In the genomic region with DNA sequence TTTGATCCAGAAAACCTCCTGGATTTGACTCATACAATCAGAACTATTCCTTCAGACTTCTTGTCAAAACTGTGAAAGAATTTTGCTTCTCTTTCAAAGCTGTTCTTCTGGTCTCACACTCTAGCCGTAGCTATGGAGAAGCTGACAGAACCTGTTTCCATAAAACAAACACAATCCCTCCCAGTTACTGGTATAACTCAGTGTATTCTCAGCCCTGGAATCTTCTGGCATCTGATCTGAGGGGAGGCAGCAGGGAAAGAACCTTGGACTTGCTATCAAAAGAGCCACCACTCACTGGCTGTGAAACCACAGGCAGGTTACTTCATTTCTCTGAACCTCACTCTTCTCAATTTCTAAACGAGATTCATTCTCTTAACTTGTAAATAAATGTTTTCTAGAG, we compare ENCODE assay signal across 10 mouse cellular contexts. TPM values are rescaled to one million over a fixed set of nuclear protein-coding genes. Genes with fewer than 3 reads are reported as not detected.
DNase-seq lines count a peak whose midpoint lies in the region; ATAC-seq and TF ChIP-seq lines count a peak whose summit lies in the region.
"Had no signal": no experiment of that assay in that cellular context is flagged by ENCODE, and none has a peak within 500 bp of the region (broad histone marks: within the 10 kb centered on the region; RNA-seq: fewer than 3 reads in every experiment).

No protein-coding gene starts in this region.

- H3K36me3 ChIP-seq in forebrain, embryonic 11.5 days (ENCODE audit: control insufficient read depth, insufficient read depth, low read length): peaks cover 4% of the 10 kb centered on the region; the same call in 1 of the 2 replicates
- H3K36me3 ChIP-seq in forebrain, embryonic 16.5 days (ENCODE audit: control insufficient read depth, insufficient read depth): peaks cover 21% of the 10 kb centered on the region
- H3K36me3 ChIP-seq in limb, embryonic 13.5 days: peaks cover 48% of the 10 kb centered on the region
- peaks cover 61% of the 10 kb centered on the region for H3K36me3 ChIP-seq in limb, embryonic 10.5 days
- H3K36me3 ChIP-seq in embryonic facial prominence, embryonic 15.5 days: peaks cover 29% of the 10 kb centered on the region
- peaks cover 19% of the 10 kb centered on the region for H3K36me3 ChIP-seq in small intestine, adult 2 months (ENCODE audit: control insufficient read depth, insufficient read depth, low read length)

- no peak overlapping the region for H3K9ac ChIP-seq in forebrain, embryonic 11.5 days (ENCODE audit: low read length)
- no peak overlapping the region for H3K9ac ChIP-seq in forebrain, embryonic 16.5 days (replicated peaks; ENCODE audit: low read depth, low read length)
- peak overlapping the region; percentile 40; the same call in 1 of the 2 replicates for H3K9ac ChIP-seq in limb, embryonic 13.5 days
- no peak overlapping the region for H3K9ac ChIP-seq in embryonic facial prominence, embryonic 15.5 days

- H3K4me2 ChIP-seq in forebrain, embryonic 11.5 days (ENCODE audit: low read depth, low read length, severe bottlenecking): no peak overlapping the region
- H3K4me2 ChIP-seq in forebrain, embryonic 16.5 days (ENCODE audit: low read length): no peak overlapping the region
- peak overlapping the region; percentile 96 for H3K4me2 ChIP-seq in limb, embryonic 13.5 days (replicated peaks)
- H3K4me2 ChIP-seq in embryonic facial prominence, embryonic 15.5 days (replicated peaks): peak overlapping the region; percentile 77

- no peak for TF ChIP-seq POLR2A in small intestine, adult 2 months (IDR thresholded peaks at IDR 0.05; ENCODE audit: low read depth, low read length)

- no peaks in the 10 kb centered on the region for H3K9me3 ChIP-seq in forebrain, embryonic 11.5 days (ENCODE audit: control insufficient read depth, low read length)
- H3K9me3 ChIP-seq in forebrain, embryonic 16.5 days (ENCODE audit: control insufficient read depth, low read length): no peaks in the 10 kb centered on the region
- no peaks in the 10 kb centered on the region for H3K9me3 ChIP-seq in limb, embryonic 13.5 days
- no peaks in the 10 kb centered on the region for H3K9me3 ChIP-seq in limb, embryonic 10.5 days (replicated peaks)
- no peaks in the 10 kb centered on the region for H3K9me3 ChIP-seq in embryonic facial prominence, embryonic 15.5 days (replicated peaks)

- no peak for ATAC-seq in forebrain, embryonic 11.5 days (replicated peaks; ENCODE audit: low FRiP score)
- no peak for ATAC-seq in forebrain, embryonic 16.5 days
- no peak for ATAC-seq in limb, embryonic 13.5 days (ENCODE audit: low FRiP score, low read depth)
- no peak for ATAC-seq in embryonic facial prominence, embryonic 15.5 days (ENCODE audit: insufficient number of reproducible peaks, low FRiP score, low TSS enrichment, low read depth)

- H3K4me3 ChIP-seq in forebrain, embryonic 11.5 days (ENCODE audit: low read depth, low read length): no peak overlapping the region
- H3K4me3 ChIP-seq in forebrain, embryonic 16.5 days (replicated peaks; ENCODE audit: low read length): no peak overlapping the region
- no peak overlapping the region for H3K4me3 ChIP-seq in limb, embryonic 13.5 days
- no peak overlapping the region for H3K4me3 ChIP-seq in limb, embryonic 10.5 days
- H3K4me3 ChIP-seq in embryonic facial prominence, embryonic 15.5 days (replicated peaks): 0 out of 2 replicates have a peak overlapping the region, but pooled peaks have one; percentile 2
- H3K4me3 ChIP-seq in small intestine, adult 2 months (ENCODE audit: low read depth, low read length): no peak overlapping the region

- TF ChIP-seq CTCF in small intestine, adult 2 months (IDR thresholded peaks at IDR 0.05; ENCODE audit: extremely low read depth, insufficient read length, insufficient replicate concordance, low read depth, low read length): no peak

- peaks cover 6% of the 10 kb centered on the region; the same call in 1 of the 2 replicates for H3K4me1 ChIP-seq in forebrain, embryonic 11.5 days (replicated peaks; ENCODE audit: control insufficient read depth, insufficient read depth, low read length)
- H3K4me1 ChIP-seq in forebrain, embryonic 16.5 days (replicated peaks; ENCODE audit: control insufficient read depth, insufficient read depth, low read length): peaks cover 27% of the 10 kb centered on the region
- H3K4me1 ChIP-seq in limb, embryonic 13.5 days: peaks cover 43% of the 10 kb centered on the region
- H3K4me1 ChIP-seq in limb, embryonic 10.5 days: peaks cover 44% of the 10 kb centered on the region
- peaks cover 38% of the 10 kb centered on the region for H3K4me1 ChIP-seq in embryonic facial prominence, embryonic 15.5 days
- H3K4me1 ChIP-seq in small intestine, adult 2 months (ENCODE audit: control insufficient read depth, insufficient read depth, insufficient read length, low read length): peaks cover 23% of the 10 kb centered on the region; the same call in 1 of the 2 replicates

- no peaks in the 10 kb centered on the region for H3K27me3 ChIP-seq in forebrain, embryonic 11.5 days (ENCODE audit: control insufficient read depth, insufficient read depth, low read length)
- no peaks in the 10 kb centered on the region for H3K27me3 ChIP-seq in forebrain, embryonic 16.5 days (replicated peaks; ENCODE audit: control insufficient read depth, insufficient read depth, low read length)
- no peaks in the 10 kb centered on the region for H3K27me3 ChIP-seq in limb, embryonic 13.5 days
- H3K27me3 ChIP-seq in limb, embryonic 10.5 days (ENCODE audit: low read depth, poor library complexity, severe bottlenecking): no peaks in the 10 kb centered on the region
- H3K27me3 ChIP-seq in embryonic facial prominence, embryonic 15.5 days: no peaks in the 10 kb centered on the region
- H3K27me3 ChIP-seq in small intestine, adult 2 months (ENCODE audit: control insufficient read depth, insufficient read depth, low read length): no peaks in the 10 kb centered on the region

- peak; percentile 3 for DNase-seq in forebrain, embryonic 11.5 days (ENCODE audit: low spot score)
- DNase-seq in limb, embryonic 10.5 days (ENCODE audit: low spot score): no peak
- DNase-seq in c-Kit-positive CD71-positive TER-119-positive erythroid progenitor cells, embryonic 14.5 days (ENCODE audit: low spot score): no peak
- DNase-seq in adipocyte (ENCODE audit: low spot score): no peak
- DNase-seq: cerebellum, postnatal 10 days; kidney, adult 11 months had no signal

- 69% methylated on average over 2 of the region's 2 CpGs for WGBS in forebrain, embryonic 11.5 days
- WGBS in forebrain, embryonic 16.5 days: 57% methylated on average over 2 of the region's 2 CpGs
- 71% methylated on average over 2 of the region's 2 CpGs for WGBS in limb, embryonic 13.5 days
- WGBS in limb, embryonic 10.5 days: 82% methylated on average over 2 of the region's 2 CpGs
- 61% methylated on average over 2 of the region's 2 CpGs for WGBS in embryonic facial prominence, embryonic 15.5 days
- WGBS in small intestine, adult 2 months: 16% methylated on average over 2 of the region's 2 CpGs

- H3K27ac ChIP-seq in forebrain, embryonic 11.5 days (ENCODE audit: low read depth, low read length): no peak overlapping the region
- H3K27ac ChIP-seq in forebrain, embryonic 16.5 days (ENCODE audit: low read length): no peak overlapping the region
- no peak overlapping the region for H3K27ac ChIP-seq in limb, embryonic 13.5 days
- no peak overlapping the region for H3K27ac ChIP-seq in limb, embryonic 10.5 days
- peak overlapping the region; percentile 95 for H3K27ac ChIP-seq in embryonic facial prominence, embryonic 15.5 days (replicated peaks)
- peak overlapping the region; percentile 54 for H3K27ac ChIP-seq in small intestine, adult 2 months (ENCODE audit: insufficient read depth, low read depth, low read length)

RNA-seq across cellular contexts. Expression of a gene that starts 2.8 kb away (rescaled TPM):
- 37.4 and 40.4 TPM in 2 replicates for polyA plus RNA-seq in forebrain, embryonic 11.5 days (2014; fragmentation: Nextera tagmentation; extraction: Ambion mirVana)
- polyA plus RNA-seq in forebrain, embryonic 16.5 days (2015; fragmentation: Nextera tagmentation; extraction: Ambion mirVana): 6.4 and 6.9 TPM in 2 replicates
- polyA plus RNA-seq in limb, embryonic 13.5 days (2015; fragmentation: Nextera tagmentation; extraction: Ambion mirVana): 12.8 and 15.0 TPM in 2 replicates
- polyA plus RNA-seq in limb, embryonic 10.5 days (2016; fragmentation: Nextera tagmentation; extraction: Ambion mirVana): 24.6 and 27.3 TPM in 2 replicates
- 16.0 and 18.8 TPM in 2 replicates for polyA plus RNA-seq in embryonic facial prominence, embryonic 15.5 days (2015; fragmentation: Nextera tagmentation; extraction: Ambion mirVana)
- polyA plus RNA-seq in small intestine, adult 2 months (2012; rRNA removed): 8.4 and 13.6 TPM in 2 replicates

RNA-seq across cellular contexts. Expression of a gene that starts 2.9 kb away (rescaled TPM):
- polyA plus RNA-seq in forebrain, embryonic 11.5 days (2014; fragmentation: Nextera tagmentation; extraction: Ambion mirVana): 7.2 and 8.1 TPM in 2 replicates
- polyA plus RNA-seq in forebrain, embryonic 16.5 days (2015; fragmentation: Nextera tagmentation; extraction: Ambion mirVana): 4.1 and 6.3 TPM in 2 replicates
- polyA plus RNA-seq in limb, embryonic 13.5 days (2015; fragmentation: Nextera tagmentation; extraction: Ambion mirVana): 8.8 and 9.2 TPM in 2 replicates
- 5.9 and 6.1 TPM in 2 replicates for polyA plus RNA-seq in limb, embryonic 10.5 days (2016; fragmentation: Nextera tagmentation; extraction: Ambion mirVana)
- 8.0 and 8.1 TPM in 2 replicates for polyA plus RNA-seq in embryonic facial prominence, embryonic 15.5 days (2015; fragmentation: Nextera tagmentation; extraction: Ambion mirVana)
- polyA plus RNA-seq in small intestine, adult 2 months (2012; rRNA removed): 10.5 and 20.4 TPM in 2 replicates

RNA-seq across cellular contexts. Expression of a gene that starts 13.2 kb away (rescaled TPM):
- 4.8 and 5.6 TPM in 2 replicates for polyA plus RNA-seq in forebrain, embryonic 11.5 days (2014; fragmentation: Nextera tagmentation; extraction: Ambion mirVana)
- polyA plus RNA-seq in forebrain, embryonic 16.5 days (2015; fragmentation: Nextera tagmentation; extraction: Ambion mirVana): 35.0 and 40.0 TPM in 2 replicates
- polyA plus RNA-seq in limb, embryonic 13.5 days (2015; fragmentation: Nextera tagmentation; extraction: Ambion mirVana): 16.4 and 17.3 TPM in 2 replicates
- 5.8 and 9.9 TPM in 2 replicates for polyA plus RNA-seq in limb, embryonic 10.5 days (2016; fragmentation: Nextera tagmentation; extraction: Ambion mirVana)
- 16.0 and 16.5 TPM in 2 replicates for polyA plus RNA-seq in embryonic facial prominence, embryonic 15.5 days (2015; fragmentation: Nextera tagmentation; extraction: Ambion mirVana)
- polyA plus RNA-seq in small intestine, adult 2 months (2012; rRNA removed): 1.7 and 2.4 TPM in 2 replicates

RNA-seq across cellular contexts. Expression of a gene that starts 52.8 kb away (rescaled TPM):
- 7.1 and 7.4 TPM in 2 replicates for polyA plus RNA-seq in forebrain, embryonic 11.5 days (2014; fragmentation: Nextera tagmentation; extraction: Ambion mirVana)
- 21.9 and 24.1 TPM in 2 replicates for polyA plus RNA-seq in forebrain, embryonic 16.5 days (2015; fragmentation: Nextera tagmentation; extraction: Ambion mirVana)
- polyA plus RNA-seq in limb, embryonic 13.5 days (2015; fragmentation: Nextera tagmentation; extraction: Ambion mirVana): 6.0 and 6.3 TPM in 2 replicates
- 4.8 and 5.4 TPM in 2 replicates for polyA plus RNA-seq in limb, embryonic 10.5 days (2016; fragmentation: Nextera tagmentation; extraction: Ambion mirVana)
- polyA plus RNA-seq in embryonic facial prominence, embryonic 15.5 days (2015; fragmentation: Nextera tagmentation; extraction: Ambion mirVana): 7.5 and 9.0 TPM in 2 replicates
- 2.8 and 4.9 TPM in 2 replicates for polyA plus RNA-seq in small intestine, adult 2 months (2012; rRNA removed)

Comparison
In these comparisons a context has a peak if more than half of its experiments do, and no peak if none do; other contexts are left out.
1. H3K27ac ChIP-seq: peak in embryonic facial prominence, embryonic 15.5 days (single experiment) and small intestine, adult 2 months (single experiment); none in forebrain, embryonic 11.5 days (single experiment), forebrain, embryonic 16.5 days (single experiment), limb, embryonic 13.5 days (single experiment) and limb, embryonic 10.5 days (single experiment).
2. H3K4me2 ChIP-seq: peak in limb, embryonic 13.5 days (single experiment) and embryonic facial prominence, embryonic 15.5 days (single experiment); none in forebrain, embryonic 11.5 days (single experiment) and forebrain, embryonic 16.5 days (single experiment).